Comparison of ENCODE assay signal across 9 mouse cellular contexts in the genomic region with DNA sequence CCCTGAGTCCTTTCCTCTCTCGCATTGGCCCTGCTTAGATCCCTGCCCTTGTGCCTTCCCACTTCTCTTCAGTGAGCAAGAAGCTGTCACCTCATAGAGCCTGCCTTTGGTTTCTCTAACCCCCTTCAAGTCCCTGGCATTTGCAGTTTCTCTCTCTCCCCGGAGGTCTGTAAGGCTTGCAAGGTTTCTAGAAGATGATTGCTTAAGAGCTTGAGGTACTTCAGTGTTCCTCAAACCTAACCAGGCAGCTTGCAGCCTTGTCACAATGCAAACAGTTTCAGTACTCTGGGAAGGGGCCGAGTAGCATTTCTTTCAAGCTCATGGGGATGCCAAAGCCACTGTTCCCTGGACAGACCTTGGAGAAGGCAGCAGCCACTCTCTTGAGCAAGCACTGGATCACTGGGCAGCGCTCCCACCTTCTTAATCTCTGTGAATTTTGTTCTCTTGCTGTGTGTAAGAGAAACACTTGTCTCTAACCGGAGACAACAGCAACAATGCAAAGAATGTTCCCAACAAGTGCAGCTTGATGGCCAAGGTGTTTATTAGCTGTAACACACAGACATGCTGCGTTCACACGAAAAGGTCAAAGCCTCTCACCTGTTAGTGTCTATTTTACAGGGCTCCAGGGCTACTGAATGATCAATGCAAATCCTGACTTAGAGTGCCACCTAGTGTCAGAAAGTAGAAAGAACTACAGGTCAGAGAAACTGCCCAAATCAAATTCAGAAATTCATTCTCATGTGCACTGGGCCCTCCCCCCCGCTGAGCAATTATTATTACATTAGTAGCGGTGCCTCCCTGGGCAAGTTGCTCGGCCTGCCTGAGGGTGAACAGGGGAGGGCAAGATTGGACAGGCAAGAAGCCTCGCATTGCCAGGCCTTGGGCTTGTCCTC. TPM values are rescaled to one million over a fixed set of nuclear protein-coding genes. Genes with fewer than 3 reads are reported as not detected.
DNase-seq lines count a peak whose midpoint lies in the region; ATAC-seq lines count a peak whose summit lies in the region.
"Had no signal": no experiment of that assay in that cellular context is flagged by ENCODE, and none has a peak within 500 bp of the region (broad histone marks: within the 10 kb centered on the region; RNA-seq: fewer than 3 reads in every experiment).

No protein-coding gene starts in this region.

- H3K36me3 ChIP-seq in forebrain, embryonic 14.5 days (ENCODE audit: control insufficient read depth, insufficient read depth, low read length): no peaks in the 10 kb centered on the region
- no peaks in the 10 kb centered on the region for H3K36me3 ChIP-seq in intestine, embryonic 14.5 days (ENCODE audit: control insufficient read depth, insufficient read depth, low read length)
- H3K36me3 ChIP-seq in lung, embryonic 16.5 days (ENCODE audit: control insufficient read depth, insufficient read depth, low read length): no peaks in the 10 kb centered on the region

- H3K4me1 ChIP-seq in forebrain, embryonic 14.5 days (ENCODE audit: control insufficient read depth, insufficient read depth, low read length): no peaks in the 10 kb centered on the region
- no peaks in the 10 kb centered on the region for H3K4me1 ChIP-seq in intestine, embryonic 14.5 days (replicated peaks; ENCODE audit: control insufficient read depth, insufficient read depth, low read length)
- 0 out of 2 replicates have a peak, but pooled peaks cover 4% of the 10 kb centered on the region for H3K4me1 ChIP-seq in lung, embryonic 16.5 days (replicated peaks; ENCODE audit: control insufficient read depth, insufficient read depth, low read length)

- DNase-seq in adrenal gland, adult 2 months: peak; percentile 47
- no peak for DNase-seq in adrenal gland, postnatal 25 days
- peak; percentile 75 for DNase-seq in A20 (ENCODE audit: low read depth, low spot score)
- peak; percentile 48 for DNase-seq in cerebellum, adult 11 months
- DNase-seq in forebrain, embryonic 14.5 days (ENCODE audit: low spot score): peak; percentile 85
- DNase-seq in intestine, embryonic 14.5 days (ENCODE audit: low spot score): no peak
- DNase-seq in retina, adult 2 months (ENCODE audit: low read depth, low spot score): peak; percentile 58

- H3K4me2 ChIP-seq in forebrain, embryonic 14.5 days (ENCODE audit: low read length): no peak overlapping the region
- H3K4me2 ChIP-seq in intestine, embryonic 14.5 days (ENCODE audit: low read length): no peak overlapping the region
- H3K4me2 ChIP-seq in lung, embryonic 16.5 days (ENCODE audit: low read depth, low read length): no peak overlapping the region

- no peak overlapping the region; the same call in 1 of the 2 replicates for H3K9ac ChIP-seq in forebrain, embryonic 14.5 days (ENCODE audit: low read length)
- H3K9ac ChIP-seq in intestine, embryonic 14.5 days (ENCODE audit: low read length): no peak overlapping the region
- H3K9ac ChIP-seq in lung, embryonic 16.5 days (ENCODE audit: low read length): no peak overlapping the region

- ATAC-seq in forebrain, embryonic 14.5 days: peak; percentile 77
- peak; percentile 61 for ATAC-seq in intestine, embryonic 14.5 days (replicated peaks; ENCODE audit: low FRiP score, low TSS enrichment, low read depth)
- peak; percentile 87 for ATAC-seq in lung, embryonic 16.5 days (ENCODE audit: low read depth)

- H3K4me3 ChIP-seq in forebrain, embryonic 14.5 days (ENCODE audit: low read depth, low read length): no peak overlapping the region
- no peak overlapping the region for H3K4me3 ChIP-seq in intestine, embryonic 14.5 days (ENCODE audit: low read depth, low read length)
- no peak overlapping the region for H3K4me3 ChIP-seq in lung, embryonic 16.5 days (ENCODE audit: low read length)

- H3K27ac ChIP-seq in forebrain, embryonic 14.5 days (ENCODE audit: low read depth, low read length): no peak overlapping the region
- H3K27ac ChIP-seq in intestine, embryonic 14.5 days (ENCODE audit: low read depth): no peak overlapping the region
- peak overlapping the region; percentile 70 for H3K27ac ChIP-seq in lung, embryonic 16.5 days (ENCODE audit: low read length)
- H3K27ac ChIP-seq: macrophage had no signal

- H3K27me3 ChIP-seq in forebrain, embryonic 14.5 days (replicated peaks; ENCODE audit: control insufficient read depth, insufficient read depth, low read length): no peaks in the 10 kb centered on the region
- H3K27me3 ChIP-seq in intestine, embryonic 14.5 days (replicated peaks; ENCODE audit: control insufficient read depth, insufficient read depth, low read length): no peaks in the 10 kb centered on the region
- peaks cover 6% of the 10 kb centered on the region; the same call in 1 of the 2 replicates for H3K27me3 ChIP-seq in lung, embryonic 16.5 days (ENCODE audit: control insufficient read depth, insufficient read depth, low read depth, low read length)

- H3K9me3 ChIP-seq in forebrain, embryonic 14.5 days (replicated peaks; ENCODE audit: control insufficient read depth, low read length): no peaks in the 10 kb centered on the region
- H3K9me3 ChIP-seq in intestine, embryonic 14.5 days (ENCODE audit: control insufficient read depth, low read length): no peaks in the 10 kb centered on the region
- no peaks in the 10 kb centered on the region for H3K9me3 ChIP-seq in lung, embryonic 16.5 days (ENCODE audit: control insufficient read depth, low read length)

- WGBS in forebrain, embryonic 14.5 days: 33% methylated on average over 11 of the region's 11 CpGs
- WGBS in intestine, embryonic 14.5 days: 33% methylated on average over 11 of the region's 11 CpGs
- WGBS in lung, embryonic 16.5 days: 18% methylated on average over 11 of the region's 11 CpGs

RNA-seq across cellular contexts. Expression of a gene that starts 10.3 kb away (rescaled TPM):
- 10 to 100 TPM; 12.8 to 21.4 TPM for total RNA-seq in adrenal gland, adult 2 months (2021)
- 14.2 and 17.1 TPM in 2 replicates for polyA plus RNA-seq in adrenal gland, adult 2 months (2012; rRNA removed)
- 14.5 and 16.7 TPM in 2 replicates for total RNA-seq in adrenal gland, postnatal 25 days (2021)
- polyA plus RNA-seq in forebrain, embryonic 14.5 days (2014; fragmentation: Nextera tagmentation; extraction: Ambion mirVana): 12.1 and 15.0 TPM in 2 replicates
- 29.7 and 32.4 TPM in 2 replicates for polyA plus RNA-seq in intestine, embryonic 14.5 days (2014; fragmentation: Nextera tagmentation; extraction: Ambion mirVana)
- 22.6 and 23.9 TPM in 2 replicates for polyA plus RNA-seq in lung, embryonic 16.5 days (2015; fragmentation: Nextera tagmentation; extraction: Ambion mirVana)

RNA-seq across cellular contexts. Expression of a gene that starts 15.1 kb away (rescaled TPM):
- total RNA-seq in adrenal gland, adult 2 months (2021): 10 to 100 TPM in 1 of 2 experiments, 1 to 10 TPM in 1; 1.1 to 75.2 TPM
- polyA plus RNA-seq in adrenal gland, adult 2 months (2012; rRNA removed): 15.4 and 35.0 TPM in 2 replicates
- total RNA-seq in adrenal gland, postnatal 25 days (2021): 30.9 and 39.3 TPM in 2 replicates
- not detected in 2 replicates for polyA plus RNA-seq in forebrain, embryonic 14.5 days (2014; fragmentation: Nextera tagmentation; extraction: Ambion mirVana)
- polyA plus RNA-seq in intestine, embryonic 14.5 days (2014; fragmentation: Nextera tagmentation; extraction: Ambion mirVana): 7.9 TPM in 2 replicates
- polyA plus RNA-seq in lung, embryonic 16.5 days (2015; fragmentation: Nextera tagmentation; extraction: Ambion mirVana): not detected in 2 replicates
- polyA plus RNA-seq: macrophage had no signal

RNA-seq across cellular contexts. Expression of a gene that starts 22.4 kb away (rescaled TPM):
- under 1 TPM in 1 of 2 experiments, not detected in 1; 0.10 TPM for total RNA-seq in adrenal gland, adult 2 months (2021)
- 0.04 and 0.26 TPM in 2 replicates for polyA plus RNA-seq in adrenal gland, adult 2 months (2012; rRNA removed)
- total RNA-seq in adrenal gland, postnatal 25 days (2021): 0.12 and 0.48 TPM in 2 replicates
- 0.16 and 0.18 TPM in 2 replicates for polyA plus RNA-seq in forebrain, embryonic 14.5 days (2014; fragmentation: Nextera tagmentation; extraction: Ambion mirVana)
- polyA plus RNA-seq in intestine, embryonic 14.5 days (2014; fragmentation: Nextera tagmentation; extraction: Ambion mirVana): 0.07 TPM in 1 of 2 replicates, not detected in the other
- 0.11 and 0.16 TPM in 2 replicates for polyA plus RNA-seq in lung, embryonic 16.5 days (2015; fragmentation: Nextera tagmentation; extraction: Ambion mirVana)
- polyA plus RNA-seq: macrophage had no signal

RNA-seq across cellular contexts. Expression of a gene that starts 33.7 kb away (rescaled TPM):
- total RNA-seq in adrenal gland, adult 2 months (2021): not detected
- polyA plus RNA-seq in adrenal gland, adult 2 months (2012; rRNA removed): not detected in 2 replicates
- not detected in 2 replicates for total RNA-seq in adrenal gland, postnatal 25 days (2021)
- polyA plus RNA-seq in forebrain, embryonic 14.5 days (2014; fragmentation: Nextera tagmentation; extraction: Ambion mirVana): 0.25 TPM in 1 of 2 replicates, not detected in the other
- polyA plus RNA-seq in intestine, embryonic 14.5 days (2014; fragmentation: Nextera tagmentation; extraction: Ambion mirVana): 0.24 and 0.34 TPM in 2 replicates
- not detected in 2 replicates for polyA plus RNA-seq in lung, embryonic 16.5 days (2015; fragmentation: Nextera tagmentation; extraction: Ambion mirVana)
- polyA plus RNA-seq: macrophage had no signal

RNA-seq across cellular contexts. Expression of a gene that starts 38.9 kb away (rescaled TPM):
- not detected for total RNA-seq in adrenal gland, adult 2 months (2021)
- not detected in 2 replicates for polyA plus RNA-seq in adrenal gland, adult 2 months (2012; rRNA removed)
- total RNA-seq in adrenal gland, postnatal 25 days (2021): not detected in 2 replicates
- polyA plus RNA-seq in forebrain, embryonic 14.5 days (2014; fragmentation: Nextera tagmentation; extraction: Ambion mirVana): 0.99 TPM in 1 of 2 replicates, not detected in the other
- not detected in 2 replicates for polyA plus RNA-seq in intestine, embryonic 14.5 days (2014; fragmentation: Nextera tagmentation; extraction: Ambion mirVana)
- polyA plus RNA-seq in lung, embryonic 16.5 days (2015; fragmentation: Nextera tagmentation; extraction: Ambion mirVana): not detected in 2 replicates
- polyA plus RNA-seq: macrophage had no signal

Comparison
In these comparisons a context has a peak if more than half of its experiments do, and no peak if none do; other contexts are left out.
1. DNase-seq: peak in adrenal gland, adult 2 months (single experiment), A20 (single experiment), cerebellum, adult 11 months (single experiment), forebrain, embryonic 14.5 days (single experiment) and retina, adult 2 months (single experiment); none in adrenal gland, postnatal 25 days (single experiment) and intestine, embryonic 14.5 days (single experiment).
2. Peak in every context shown above with its lines, with median percentiles within 50 percentile points of each other: ATAC-seq.